Mouse (Mus musculus): ENCODE data around the gene Gm45021. TPM values are rescaled to one million over a fixed set of nuclear protein-coding genes. Genes with fewer than 3 reads are reported as not detected.

Gm45021 gene
- polyA plus RNA-seq, 1 experiment from 2014 or later, result not detected

- H3K27me3 ChIP-seq, result peaks cover 48% of the 10 kb centered on the region
- H3K27ac ChIP-seq, result no peak within 1 kb of the TSS
- WGBS, result 28% methylated on average over 8 of the region's 8 CpGs
- peaks cover 27% of the 10 kb centered on the region for H3K4me1 ChIP-seq (replicated peaks)
- 0 out of 2 replicates have a peak, but pooled peaks have one; percentile 1 for ATAC-seq
- peak within 1 kb of the TSS; percentile 42 for H3K4me3 ChIP-seq (replicated peaks)
- no peaks in the 10 kb centered on the region for H3K9me3 ChIP-seq
- peaks cover 8% of the 10 kb centered on the region; the same call in 1 of the 2 replicates for H3K36me3 ChIP-seq
- H3K9ac ChIP-seq (replicated peaks), result peak within 1 kb of the TSS; percentile 56
- H3K4me2 ChIP-seq (replicated peaks), result peak within 1 kb of the TSS; percentile 66
These were observed 37.1 kb downstream of the Gm45021 start, which contains the start of gene AI854703 for GRCm38 (mm10) chr6:48626464-48626863. Gene AI854703 (plus strand): TSS chr6:48626764.

GRCm38 (mm10) chr6:48626984-48627383, 37.6 kb downstream of the Gm45021 start:
- Histone ChIP-seq H3K27me3 (peaks cover 50% of the 10 kb centered on the region), H3K9me3 (no peaks in the 10 kb centered on the region), H3K36me3 (0 out of 2 replicates have a peak, but pooled peaks cover 4% of the 10 kb centered on the region), H3K4me1 (replicated peaks) (peaks cover 27% of the 10 kb centered on the region), H3K4me2 (replicated peaks) (peak overlapping the region; percentile 66), H3K9ac (replicated peaks) (peak overlapping the region; percentile 56), H3K27ac (no peak overlapping the region), H3K4me3 (replicated peaks) (peak overlapping the region; percentile 42)
- WGBS, result under 1% methylated on average over 32 of the region's 32 CpGs
- peak; percentile 47 for ATAC-seq

- H3K4me3 ChIP-seq (replicated peaks), result peak overlapping the region; percentile 42
- peak overlapping the region; percentile 66 for H3K4me2 ChIP-seq (replicated peaks)
- ATAC-seq, result no peak
- no peaks in the 10 kb centered on the region for H3K9me3 ChIP-seq
- H3K27ac ChIP-seq, result no peak overlapping the region
- WGBS, result 3% methylated on average over 7 of the region's 7 CpGs
- peaks cover 50% of the 10 kb centered on the region for H3K27me3 ChIP-seq
- peak overlapping the region; percentile 56 for H3K9ac ChIP-seq (replicated peaks)
- H3K36me3 ChIP-seq, result 0 out of 2 replicates have a peak, but pooled peaks cover 3% of the 10 kb centered on the region
- peaks cover 27% of the 10 kb centered on the region for H3K4me1 ChIP-seq (replicated peaks)
These were observed 38.1 kb downstream of the Gm45021 start for GRCm38 (mm10) chr6:48627511-48627924.

GRCm38 (mm10) chr6:48628377-48628776, 39.0 kb downstream of the Gm45021 start:
- Histone ChIP-seq H3K9ac (replicated peaks) (no peak overlapping the region), H3K9me3 (no peaks in the 10 kb centered on the region), H3K4me1 (replicated peaks) (peaks cover 27% of the 10 kb centered on the region), H3K36me3 (no peaks in the 10 kb centered on the region), H3K27ac (no peak overlapping the region), H3K27me3 (peaks cover 50% of the 10 kb centered on the region), H3K4me2 (replicated peaks) (peak overlapping the region; percentile 73; the same call in 1 of the 2 replicates), H3K4me3 (replicated peaks) (no peak overlapping the region)
- no peak for ATAC-seq
- 79% methylated on average over 3 of the region's 3 CpGs for WGBS

- no peaks in the 10 kb centered on the region for H3K9me3 ChIP-seq
- peaks cover 50% of the 10 kb centered on the region for H3K27me3 ChIP-seq
- H3K36me3 ChIP-seq, result no peaks in the 10 kb centered on the region
- peaks cover 27% of the 10 kb centered on the region for H3K4me1 ChIP-seq (replicated peaks)
- 14% methylated on average over 54 of the region's 54 CpGs for WGBS
- peak overlapping the region; percentile 73 for H3K4me2 ChIP-seq (replicated peaks)
- peak overlapping the region; percentile 67 for H3K9ac ChIP-seq (replicated peaks)
- peak; percentile 73 for ATAC-seq
- H3K27ac ChIP-seq, result 0 out of 2 replicates have a peak overlapping the region, but pooled peaks have one; percentile 27
- H3K4me3 ChIP-seq (replicated peaks), result peak overlapping the region; percentile 46
These were observed 39.6 kb downstream of the Gm45021 start for GRCm38 (mm10) chr6:48628808-48629660.

- H3K4me1 ChIP-seq (replicated peaks), result peaks cover 27% of the 10 kb centered on the region
- peak overlapping the region; percentile 67 for H3K9ac ChIP-seq (replicated peaks)
- H3K4me3 ChIP-seq (replicated peaks), result peak overlapping the region; percentile 46
- H3K4me2 ChIP-seq (replicated peaks), result peak overlapping the region; percentile 73
- no peaks in the 10 kb centered on the region for H3K9me3 ChIP-seq
- 25% methylated on average over 13 of the region's 13 CpGs for WGBS
- H3K27ac ChIP-seq, result 0 out of 2 replicates have a peak overlapping the region, but pooled peaks have one; percentile 27
- peaks cover 50% of the 10 kb centered on the region for H3K27me3 ChIP-seq
- no peaks in the 10 kb centered on the region for H3K36me3 ChIP-seq
- peak; percentile 62 for ATAC-seq
These were observed 40.2 kb downstream of the Gm45021 start for GRCm38 (mm10) chr6:48629661-48630034.

GRCm38 (mm10) chr6:48630831-48631230, 41.4 kb downstream of the Gm45021 start:
- Histone ChIP-seq H3K4me1 (replicated peaks) (peaks cover 27% of the 10 kb centered on the region), H3K9me3 (no peaks in the 10 kb centered on the region)
- 92% methylated on average over 8 of the region's 8 CpGs for WGBS

GRCm38 (mm10) chr6:48635105-48635504, 45.7 kb downstream of the Gm45021 start:
- no peak overlapping the region for H3K27ac ChIP-seq
- H3K9ac ChIP-seq (replicated peaks), result no peak overlapping the region
- no peak overlapping the region for H3K4me3 ChIP-seq (replicated peaks)
- H3K9me3 ChIP-seq, result no peaks in the 10 kb centered on the region
- H3K36me3 ChIP-seq, result no peaks in the 10 kb centered on the region
- H3K4me2 ChIP-seq (replicated peaks), result no peak overlapping the region
- 91% methylated on average over 2 of the region's 2 CpGs for WGBS
- ATAC-seq, result no peak
- peaks cover 9% of the 10 kb centered on the region for H3K27me3 ChIP-seq
- no peaks in the 10 kb centered on the region for H3K4me1 ChIP-seq (replicated peaks)

More at GRCm38 (mm10) chr6:48630831-48631230, 41.4 kb downstream of the Gm45021 start:
- no peak for ATAC-seq
- H3K4me2 ChIP-seq (replicated peaks), result no peak overlapping the region
- H3K9ac ChIP-seq (replicated peaks), result no peak overlapping the region
- no peaks in the 10 kb centered on the region for H3K36me3 ChIP-seq
- peaks cover 43% of the 10 kb centered on the region for H3K27me3 ChIP-seq
- no peak overlapping the region for H3K4me3 ChIP-seq (replicated peaks)
- H3K27ac ChIP-seq, result no peak overlapping the region

GRCm38 (mm10) chr6:48636515-48636914, 47.1 kb downstream of the Gm45021 start:
- H3K4me3 ChIP-seq (replicated peaks), result no peak overlapping the region
- no peak for ATAC-seq
- H3K9me3 ChIP-seq, result no peaks in the 10 kb centered on the region
- H3K4me1 ChIP-seq (replicated peaks), result no peaks in the 10 kb centered on the region
- peaks cover 2% of the 10 kb centered on the region; the same call in 1 of the 2 replicates for H3K27me3 ChIP-seq
- no peak overlapping the region for H3K4me2 ChIP-seq (replicated peaks)
- no peak overlapping the region for H3K9ac ChIP-seq (replicated peaks)
- no peak overlapping the region for H3K27ac ChIP-seq
- WGBS, result 46% methylated on average over 6 of the region's 6 CpGs
- H3K36me3 ChIP-seq, result no peaks in the 10 kb centered on the region

- Histone ChIP-seq H3K36me3 (no peaks in the 10 kb centered on the region), H3K4me3 (replicated peaks) (no peak overlapping the region), H3K9me3 (no peaks in the 10 kb centered on the region), H3K27ac (no peak overlapping the region), H3K9ac (replicated peaks) (no peak overlapping the region), H3K27me3 (no peaks in the 10 kb centered on the region), H3K4me2 (replicated peaks) (no peak overlapping the region), H3K4me1 (replicated peaks) (no peaks in the 10 kb centered on the region)
- ATAC-seq, result no peak
- 73% methylated on average over 6 of the region's 6 CpGs for WGBS
These were observed 48.5 kb downstream of the Gm45021 start for GRCm38 (mm10) chr6:48637811-48638500.

GRCm38 (mm10) chr6:48638553-48638952, 49.1 kb downstream of the Gm45021 start:
- Histone ChIP-seq H3K4me3 (replicated peaks) (no peak overlapping the region), H3K9me3 (no peaks in the 10 kb centered on the region), H3K9ac (replicated peaks) (no peak overlapping the region), H3K36me3 (no peaks in the 10 kb centered on the region), H3K27me3 (no peaks in the 10 kb centered on the region), H3K27ac (no peak overlapping the region), H3K4me2 (replicated peaks) (no peak overlapping the region), H3K4me1 (replicated peaks) (no peaks in the 10 kb centered on the region)
- WGBS, result 79% methylated on average over 2 of the region's 2 CpGs
- ATAC-seq, result no peak

GRCm38 (mm10) chr6:48641391-48641790, 52.0 kb downstream of the Gm45021 start:
- ATAC-seq, result no peak

More at GRCm38 (mm10) chr6:48641391-48641790, 52.0 kb downstream of the Gm45021 start:
- 78% methylated on average over 6 of the region's 6 CpGs for WGBS
- Histone ChIP-seq H3K9me3 (no peaks in the 10 kb centered on the region), H3K27ac (no peak overlapping the region), H3K4me2 (replicated peaks) (no peak overlapping the region), H3K36me3 (no peaks in the 10 kb centered on the region), H3K27me3 (no peaks in the 10 kb centered on the region), H3K4me1 (replicated peaks) (no peaks in the 10 kb centered on the region), H3K9ac (replicated peaks) (no peak overlapping the region), H3K4me3 (replicated peaks) (no peak overlapping the region)
